Mouse (Mus musculus) kidney, adult 2 months (tissue): Measurements from ENCODE around the gene Rbm28. TPM values are rescaled to one million over a fixed set of nuclear protein-coding genes. Genes with fewer than 3 reads are reported as not detected.

ENCODE experiments used
- DNase-seq: peaks from one replicate; pipeline ENCODE4 v3.0.0; 2021
- H3K27ac ChIP-seq: fragments of 200-500 bp; 2 replicates; pipeline ENCODE4 v1.5.1; 2012; ENCODE audit warnings: low read depth, low read length, control low read depth, inconsistent platforms; ENCODE audit not compliant: insufficient read depth
- H3K27me3 ChIP-seq: fragments of 200-500 bp; replicated peaks from 2 replicates; pipeline ENCODE4 v1.6.1; 2012; ENCODE audit warnings: mild to moderate bottlenecking, moderate library complexity, low read length, inconsistent platforms; ENCODE audit not compliant: control insufficient read depth, insufficient read depth
- H3K36me3 ChIP-seq: fragments of 200-500 bp; 2 replicates; pipeline ENCODE4 v1.6.1; 2012; ENCODE audit warnings: mild to moderate bottlenecking, moderate library complexity, low read length, inconsistent platforms; ENCODE audit not compliant: control insufficient read depth, insufficient read depth
- H3K4me1 ChIP-seq: fragments of 200-500 bp; 2 replicates; pipeline ENCODE4 v1.6.1; 2011; ENCODE audit warnings: low read length; ENCODE audit not compliant: control insufficient read depth, insufficient read depth
- H3K4me3 ChIP-seq: fragments of 200-500 bp; 2 replicates; pipeline ENCODE4 v1.5.1; 2011; ENCODE audit warnings: mild to moderate bottlenecking, low read depth, low read length, control low read depth; ENCODE audit not compliant: insufficient read depth
- CTCF ChIP-seq: fragments of 200-500 bp; conservative IDR thresholded peaks from 2 replicates; pipeline ENCODE4 v1.5.1; 2011; ENCODE audit warnings: low read depth, mild to moderate bottlenecking, control low read depth, low read length, moderate library complexity, mixed read lengths; ENCODE audit not compliant: insufficient read depth, insufficient read length
- POLR2A ChIP-seq: fragments of 200-500 bp; IDR thresholded peaks from one replicate; pipeline ENCODE4 v1.6.1; 2011; ENCODE audit warnings: low read depth, low read length, control low read depth
- WGBS: fragments of 180-500 bp; shearing (Covaris S2); methylation state at CpG from one replicate; pipeline ENCODE4 v1.1.7; 2018; 5-methylcytosine and 5-hydroxymethylcytosine counted together
- polyA plus RNA-seq: library from polyadenylated mRNA; depleted of rRNA; stranded (reverse); fragments of >200 nt; gene quantifications from 2 replicates; pipeline ENCODE4 v1.2.3, GENCODE M21; 2012; rRNA removed

The Rbm28 gene
- 4.9 and 6.1 TPM in 2 replicates for polyA plus RNA-seq

DNA sequence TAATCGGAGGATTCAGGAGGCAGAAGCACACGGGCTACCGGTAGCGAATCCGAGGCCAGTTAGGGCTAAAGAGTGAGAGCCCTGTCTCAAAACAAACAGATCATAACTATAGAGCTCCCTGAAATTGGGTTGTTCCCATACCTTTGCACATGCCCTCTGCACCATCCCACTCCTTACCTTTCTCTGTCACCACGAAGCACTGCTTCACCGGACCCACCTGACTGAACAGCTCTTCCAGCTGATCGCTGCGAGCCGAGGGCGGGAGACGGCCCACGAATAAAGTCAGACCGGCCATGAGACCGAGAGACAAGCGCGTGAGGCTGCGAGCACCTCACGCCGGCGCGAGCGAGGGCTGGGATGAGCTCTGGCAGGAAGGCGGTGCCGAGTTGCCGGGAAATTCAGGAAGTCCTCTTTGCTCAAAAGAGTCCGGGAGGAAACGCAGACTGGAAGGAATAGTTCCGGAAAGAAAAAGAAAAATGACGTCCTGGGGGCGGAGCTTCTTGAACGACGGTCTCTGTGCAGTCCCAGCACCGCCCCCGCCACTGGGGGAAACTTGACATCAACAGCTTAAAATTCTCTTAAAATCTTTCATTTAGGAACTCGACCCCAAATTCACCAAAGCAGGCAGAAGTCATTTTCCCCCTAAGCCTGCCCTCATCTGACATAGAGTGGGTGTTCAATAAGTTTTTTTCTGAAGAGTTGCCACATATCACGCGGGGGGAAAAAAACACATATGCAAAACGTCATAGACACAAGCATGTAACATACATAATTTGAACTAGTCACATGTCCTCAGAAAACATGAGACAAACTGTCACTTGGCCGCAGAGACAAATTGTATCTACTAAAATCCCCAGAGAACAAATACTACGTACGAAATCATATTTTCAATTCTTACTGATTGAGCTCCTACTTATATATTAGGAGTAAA is at the start of gene Rbm28:
Gene Rbm28, minus strand, starts transcription at position 693 of the 931 bp plus-strand sequence.
- 6% methylated on average over 42 of the region's 42 CpGs for WGBS
- peak; percentile 59 for TF ChIP-seq POLR2A
- no peak for TF ChIP-seq CTCF
- DNase-seq, result peak; percentile 95
- Histone ChIP-seq H3K36me3 (no peaks in the 10 kb centered on the region), H3K4me1 (0 out of 2 replicates have a peak, but pooled peaks cover 3% of the 10 kb centered on the region), H3K27me3 (no peaks in the 10 kb centered on the region), H3K27ac (no peak within 1 kb of the TSS), H3K4me3 (peak within 1 kb of the TSS; percentile 100)

DNA sequence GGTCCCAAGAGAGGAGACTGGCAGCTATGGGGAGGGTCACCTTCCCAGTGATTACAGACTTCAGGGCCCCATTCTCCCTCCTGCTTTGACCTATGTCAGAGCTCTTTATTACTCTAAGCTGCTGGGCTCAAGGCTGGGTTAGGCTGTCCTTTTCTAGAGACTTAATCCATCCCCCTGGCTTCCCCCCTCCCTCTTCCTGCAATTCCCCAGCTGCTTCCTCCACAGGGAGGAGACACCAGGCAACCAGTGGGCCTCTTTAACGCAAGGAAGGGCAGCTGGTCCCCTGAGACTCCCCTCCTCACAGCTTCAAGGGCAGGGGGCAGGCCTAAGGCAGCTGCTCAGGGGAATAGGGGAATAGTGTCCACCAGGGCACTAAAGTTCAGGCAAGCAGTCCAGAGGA is 49.4 kb upstream of the Rbm28 start:
- Histone ChIP-seq H3K27me3 (no peaks in the 10 kb centered on the region), H3K36me3 (no peaks in the 10 kb centered on the region), H3K4me1 (no peaks in the 10 kb centered on the region), H3K4me3 (no peak overlapping the region), H3K27ac (no peak overlapping the region)
- DNase-seq, result peak; percentile 68
- no peak for TF ChIP-seq POLR2A
- no peak for TF ChIP-seq CTCF
- 56% methylated on average over 1 of the region's 1 CpGs for WGBS

DNA sequence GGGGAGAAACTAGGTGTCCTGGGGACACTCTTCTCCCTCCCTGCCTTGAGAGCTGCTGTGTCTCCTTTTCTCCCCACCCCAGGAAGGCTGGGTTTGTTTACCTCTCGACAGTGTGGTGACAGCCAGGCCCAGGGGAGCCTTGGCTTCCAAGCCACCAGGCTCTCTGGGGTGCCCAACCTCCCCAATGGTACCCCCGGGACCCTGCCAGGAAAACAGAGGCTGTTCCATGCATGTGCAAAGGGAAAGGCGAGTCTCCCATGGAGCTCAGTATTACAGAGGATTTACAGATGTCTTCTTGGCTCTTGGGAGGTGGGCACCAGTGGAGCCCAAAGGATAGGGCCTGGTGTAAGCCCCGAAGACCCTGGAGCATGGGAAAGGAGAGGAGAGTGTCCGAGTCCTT is 48.6 kb upstream of the Rbm28 start:
- Histone ChIP-seq H3K36me3 (no peaks in the 10 kb centered on the region), H3K27me3 (no peaks in the 10 kb centered on the region), H3K27ac (no peak overlapping the region), H3K4me3 (no peak overlapping the region), H3K4me1 (no peaks in the 10 kb centered on the region)
- WGBS, result 86% methylated on average over 5 of the region's 5 CpGs
- DNase-seq, result no peak
- TF ChIP-seq POLR2A (no peak), CTCF (no peak)

DNA sequence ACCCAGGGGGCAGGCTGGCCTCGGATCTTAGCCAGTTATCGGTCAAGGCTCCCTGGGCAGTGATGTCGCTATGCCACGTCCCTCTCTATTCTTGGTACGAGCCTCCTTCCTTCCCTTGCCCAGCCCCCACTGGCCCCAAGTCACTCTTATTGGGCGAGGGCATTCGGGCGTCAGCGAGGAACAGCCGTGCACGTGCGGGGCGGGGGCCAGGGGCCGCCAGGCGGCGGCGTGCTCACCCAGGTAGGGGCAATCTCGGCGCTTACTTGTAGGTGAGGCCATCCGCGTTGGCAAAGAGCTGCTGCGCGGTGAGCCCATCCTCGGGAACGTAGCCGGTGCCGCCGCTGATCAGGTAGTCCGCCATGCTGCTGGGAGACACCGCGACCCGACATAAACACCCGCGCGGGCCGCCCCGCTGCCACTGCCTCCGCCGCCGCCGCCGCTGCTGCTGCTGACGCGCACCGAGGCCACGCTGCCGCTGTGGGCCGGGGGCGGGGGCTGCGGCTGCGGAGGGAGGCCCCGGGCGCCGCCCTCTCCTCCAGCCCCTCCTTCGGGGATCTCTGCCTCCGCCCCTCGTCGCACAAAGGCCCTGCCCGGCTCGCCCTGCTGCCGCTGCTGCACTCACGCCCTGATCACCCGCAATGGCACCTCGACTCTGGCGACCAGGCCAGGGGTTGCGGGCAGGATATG is 47.1 kb upstream of the Rbm28 start:
- no peaks in the 10 kb centered on the region for H3K27me3 ChIP-seq
- H3K4me3 ChIP-seq, result peak overlapping the region; percentile 57
- TF ChIP-seq POLR2A, result no peak
- TF ChIP-seq CTCF, result no peak
- no peaks in the 10 kb centered on the region for H3K4me1 ChIP-seq
- under 1% methylated on average over 66 of the region's 66 CpGs for whole genome bisulfite sequencing
- H3K36me3 ChIP-seq, result no peaks in the 10 kb centered on the region
- H3K27ac ChIP-seq, result peak overlapping the region; percentile 8; the same call in 1 of the 2 replicates
- DNase-seq, result peak; percentile 84

- 25% methylated on average over 7 of the region's 7 CpGs for WGBS
- TF ChIP-seq CTCF, result no peak
- TF ChIP-seq POLR2A, result no peak
- DNase-seq, result peak; percentile 49
- H3K4me1 ChIP-seq, result no peaks in the 10 kb centered on the region
- H3K27me3 ChIP-seq, result no peaks in the 10 kb centered on the region
- no peaks in the 10 kb centered on the region for H3K36me3 ChIP-seq
- H3K4me3 ChIP-seq, result peak overlapping the region; percentile 57
- H3K27ac ChIP-seq, result no peak overlapping the region
These were observed 46.3 kb upstream of the Rbm28 start for GRCm38 (mm10) chr6:29211146-29211545.

DNA sequence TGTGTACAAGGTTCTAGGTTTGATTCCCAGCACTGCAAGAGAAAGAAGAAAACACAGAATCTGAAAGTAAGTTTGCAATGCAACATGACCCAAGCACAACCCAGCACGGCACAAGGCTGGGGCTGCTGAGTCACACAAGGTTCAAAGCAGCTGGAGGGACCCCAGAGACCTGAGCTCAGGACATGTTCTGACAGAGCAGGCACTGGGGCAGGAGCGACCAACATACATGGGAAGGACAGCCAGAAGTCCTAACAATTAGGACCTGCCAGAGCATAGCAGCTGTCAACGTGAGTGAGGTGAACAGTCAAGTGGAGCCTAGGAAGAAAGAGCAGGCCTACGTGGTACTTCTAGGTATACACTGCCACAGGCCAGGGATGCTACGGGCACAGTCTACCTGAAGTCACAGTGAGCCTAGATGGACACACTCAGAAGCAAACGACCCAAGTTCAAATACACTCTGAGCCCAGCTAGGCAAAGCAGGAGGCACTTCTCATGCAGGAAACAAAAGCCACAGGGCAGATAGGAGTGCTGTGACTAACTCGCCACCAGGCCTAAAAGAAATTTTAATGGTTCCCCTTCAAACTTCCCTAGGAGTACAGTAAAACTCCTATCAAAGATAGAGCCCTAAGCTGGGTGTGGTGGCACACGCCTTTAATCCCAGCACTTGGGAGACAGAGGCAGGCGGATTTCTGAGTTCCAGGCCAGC is 45.6 kb upstream of the Rbm28 start:
- TF ChIP-seq CTCF, result no peak
- TF ChIP-seq POLR2A, result no peak
- H3K4me3 ChIP-seq, result no peak overlapping the region
- H3K27me3 ChIP-seq, result no peaks in the 10 kb centered on the region
- no peak overlapping the region for H3K27ac ChIP-seq
- H3K36me3 ChIP-seq, result no peaks in the 10 kb centered on the region
- no peak for DNase-seq
- H3K4me1 ChIP-seq, result no peaks in the 10 kb centered on the region
- WGBS, result 86% methylated on average over 9 of the region's 9 CpGs

DNA sequence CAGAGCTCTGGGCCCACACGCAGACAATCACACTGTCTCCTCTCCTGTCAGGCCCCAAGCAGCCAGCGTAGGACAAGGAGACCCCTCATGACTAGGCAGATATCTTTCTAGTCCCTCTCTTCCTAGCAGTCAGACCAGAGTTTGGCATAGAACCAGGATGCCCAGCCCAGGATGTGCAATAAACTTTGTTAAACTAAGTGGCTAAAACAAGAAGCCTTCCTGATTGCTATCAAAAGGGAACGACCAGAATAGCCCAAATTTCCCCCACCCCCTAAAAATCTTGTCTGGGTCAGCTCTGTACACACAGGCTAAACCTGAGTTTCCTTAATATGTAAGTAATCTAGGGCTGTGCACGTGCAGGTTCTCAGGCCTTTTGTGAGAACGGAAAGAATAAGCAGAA is 43.4 kb upstream of the Rbm28 start:
- Histone ChIP-seq H3K4me3 (no peak overlapping the region), H3K36me3 (no peaks in the 10 kb centered on the region), H3K27ac (no peak overlapping the region), H3K27me3 (no peaks in the 10 kb centered on the region), H3K4me1 (no peaks in the 10 kb centered on the region)
- 69% methylated on average over 5 of the region's 5 CpGs for WGBS
- no peak for TF ChIP-seq CTCF
- no peak for TF ChIP-seq POLR2A
- peak; percentile 23 for DNase-seq
